Mouse (Mus musculus): Measurements from ENCODE around the gene Acbd4.
A peak's percentile ranks its signal among the peaks of the same experiment; 100 is the strongest.

Gene Acbd4

GRCm38 (mm10) chr11:103093862-103094833 is 7.3 kb upstream of the Acbd4 start:
- no peak for DNase-seq

- DNase-seq: no peak
Measured at GRCm38 (mm10) chr11:103095107-103095670, 6.3 kb upstream of the Acbd4 start.

GRCm38 (mm10) chr11:103095801-103096200 is 5.7 kb upstream of the Acbd4 start:
- no peak for DNase-seq

- no peak for DNase-seq
Measured at GRCm38 (mm10) chr11:103096979-103097894, 4.2 kb upstream of the Acbd4 start.

GRCm38 (mm10) chr11:103098531-103099190 is 2.8 kb upstream of the Acbd4 start:
- no peak for DNase-seq

GRCm38 (mm10) chr11:103099352-103099940 is 2.0 kb upstream of the Acbd4 start:
- no peak for DNase-seq

DNA sequence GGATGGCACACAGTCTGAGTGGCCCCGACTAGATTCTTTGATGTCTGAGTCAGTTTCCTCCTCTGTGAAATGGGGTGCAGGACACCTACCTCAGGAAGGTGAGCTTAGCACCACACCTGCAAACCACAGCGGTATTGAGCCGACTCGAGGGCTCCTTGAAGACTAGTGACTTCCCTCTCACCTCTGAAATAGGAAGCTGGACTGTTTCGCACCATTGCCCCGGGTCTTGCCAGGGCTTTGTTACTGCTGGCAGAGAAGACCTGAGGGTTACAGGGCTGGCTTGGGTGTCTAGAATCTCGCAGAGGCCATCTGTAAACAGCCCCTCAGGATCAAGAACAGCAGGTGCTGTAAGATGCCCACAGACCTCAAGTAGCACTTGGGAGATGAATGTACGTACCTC is 1.1 kb upstream of the Acbd4 start:
- peak in 1 of 2 experiments; percentile 32 for DNase-seq

GRCm38 (mm10) chr11:103101866-103102501 is 502 bp downstream of the Acbd4 start:
- DNase-seq: peak; percentile 72 to 86

DNA sequence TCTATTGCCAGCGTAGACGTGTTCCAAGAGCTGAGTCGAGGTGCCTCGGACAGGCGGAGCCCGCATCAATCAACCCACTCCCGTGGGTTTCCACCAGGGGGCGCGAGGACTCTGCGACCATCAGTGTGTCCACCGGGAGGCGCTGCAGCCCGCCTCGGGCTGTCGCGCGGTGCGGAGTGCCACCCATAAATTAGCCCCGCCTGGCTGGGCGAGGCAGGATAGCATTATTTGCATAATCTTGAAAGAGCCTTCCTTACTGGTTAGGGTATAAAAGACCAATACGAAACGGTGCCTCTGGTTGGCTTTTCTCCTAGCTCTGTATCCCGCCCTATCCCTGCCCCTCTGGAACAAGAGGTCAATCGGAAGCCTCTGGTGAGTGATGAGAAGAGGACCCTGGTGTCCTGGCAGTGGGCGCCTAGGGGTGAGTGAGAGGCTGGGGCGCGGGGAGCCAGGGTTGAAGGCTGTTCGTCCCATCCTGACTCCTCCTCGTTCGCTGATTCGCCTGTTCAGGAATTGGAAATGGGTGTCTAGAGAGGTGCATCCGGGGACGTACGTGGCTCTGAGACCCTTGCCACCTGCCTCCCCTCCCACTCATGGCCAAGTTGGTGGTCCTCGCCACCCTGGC is 1.4 kb downstream of the Acbd4 start:
- peak; percentile 97 to 98 for DNase-seq

GRCm38 (mm10) chr11:103103621-103104020 is 2.1 kb downstream of the Acbd4 start:
- peak; percentile 59 to 62 for DNase-seq

DNA sequence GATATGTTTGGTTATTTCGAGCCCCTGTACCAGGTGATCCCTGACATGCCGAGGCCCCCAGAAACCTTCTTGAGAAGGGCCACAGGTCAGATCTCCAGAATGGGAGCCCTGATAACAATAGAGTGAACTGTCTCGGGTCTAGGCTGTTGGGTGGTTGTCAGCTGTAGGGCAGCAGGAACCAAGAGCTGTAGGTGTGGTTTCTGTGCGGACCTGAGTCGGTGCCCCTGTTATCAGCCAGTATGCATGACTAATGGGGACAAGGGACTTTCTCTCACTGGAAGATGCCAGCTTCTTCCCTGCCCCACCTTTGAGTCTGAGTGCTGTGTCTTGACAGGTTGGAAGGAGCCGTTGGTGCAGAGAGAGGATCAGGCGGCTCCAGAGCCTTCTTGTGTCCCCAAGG is 3.0 kb downstream of the Acbd4 start:
- no peak for DNase-seq

GRCm38 (mm10) chr11:103105180-103105725 is 3.8 kb downstream of the Acbd4 start:
- DNase-seq: peak; percentile 88 to 89

GRCm38 (mm10) chr11:103105810-103106209 is 4.3 kb downstream of the Acbd4 start:
- DNase-seq: no peak

- DNase-seq: peak in 1 of 2 experiments; percentile 41
Measured at GRCm38 (mm10) chr11:103106386-103106785, 4.9 kb downstream of the Acbd4 start.

DNA sequence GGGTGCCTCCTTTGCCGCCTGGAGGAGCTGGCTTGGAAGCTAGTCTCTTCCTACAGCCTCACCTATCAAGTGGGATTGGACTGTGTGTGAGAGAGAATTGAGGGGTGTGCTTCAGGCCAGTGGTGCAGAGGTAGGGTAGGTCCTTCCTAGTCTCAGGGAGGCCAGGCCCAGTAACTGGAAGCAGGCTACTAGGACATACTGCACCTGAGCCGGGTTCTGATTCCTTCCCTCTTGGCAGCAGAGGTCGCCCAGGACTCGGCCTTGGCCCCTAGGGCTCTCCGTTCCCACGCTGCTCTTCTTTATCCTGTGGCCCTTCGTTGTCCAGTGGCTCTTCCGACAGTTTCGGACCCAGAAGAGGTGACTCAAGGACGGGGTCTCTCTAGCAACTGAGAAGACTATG is 9.8 kb downstream of the Acbd4 start:
- DNase-seq: peak in 1 of 2 experiments; percentile 49

GRCm38 (mm10) chr11:103111881-103112551 is 10.5 kb downstream of the Acbd4 start:
- DNase-seq: peak; percentile 91 to 93

DNA sequence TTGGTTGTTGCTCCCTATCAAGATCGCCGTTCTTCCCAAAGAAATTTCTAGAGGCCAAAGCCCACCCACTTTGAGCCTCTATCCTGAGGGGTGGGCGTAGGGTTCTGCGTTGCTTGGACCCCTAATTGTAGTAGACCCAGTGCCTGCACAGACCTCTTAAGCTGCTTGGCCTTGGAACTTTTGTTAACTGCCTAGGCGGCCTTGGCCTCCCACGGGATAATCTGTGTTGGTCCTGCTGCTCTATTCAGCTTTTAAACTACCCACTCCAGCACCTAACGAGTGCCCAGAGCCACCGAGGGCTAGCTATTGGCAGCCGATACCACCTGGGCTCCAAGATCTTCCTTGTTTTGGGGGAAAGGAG is 11.1 kb downstream of the Acbd4 start:
- no peak for DNase-seq

DNA sequence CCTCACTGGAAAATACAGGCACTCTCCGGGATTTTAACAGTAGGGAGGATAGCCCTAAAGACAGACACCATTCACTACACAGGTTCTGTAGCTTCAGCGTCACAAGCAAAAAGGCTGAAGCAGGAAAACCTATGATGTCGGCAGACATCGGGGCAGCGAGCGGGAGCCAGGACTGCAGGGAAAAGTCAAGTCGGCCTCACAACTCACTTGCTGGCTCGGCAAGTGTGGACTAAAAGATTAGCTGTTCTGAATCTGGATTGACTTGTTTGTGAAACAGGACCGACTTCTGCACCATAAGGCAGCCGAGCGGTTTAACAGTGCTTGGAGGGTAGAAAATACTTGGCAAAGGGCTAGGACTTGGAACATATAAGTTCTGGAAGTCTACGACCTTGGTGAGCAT is 11.5 kb downstream of the Acbd4 start:
- DNase-seq: no peak

DNA sequence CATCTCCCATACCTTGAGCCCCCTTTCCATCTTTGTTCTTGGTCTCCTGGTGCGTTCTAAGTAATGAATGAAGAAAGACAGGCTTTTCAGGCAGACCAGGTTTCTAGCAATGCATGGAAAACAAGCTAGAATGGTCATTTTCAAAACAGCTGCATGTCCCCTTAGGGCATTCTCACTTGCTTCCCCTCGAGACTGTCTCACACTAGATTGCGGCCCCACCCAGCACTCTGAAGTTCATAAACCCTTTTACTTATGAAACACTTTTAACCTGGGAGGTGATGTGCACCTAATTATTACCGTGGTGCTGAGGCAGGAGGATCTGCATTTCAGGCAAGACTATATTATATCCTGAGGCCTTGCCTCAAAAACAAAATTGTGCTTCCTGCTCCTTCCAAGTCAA is 12.3 kb downstream of the Acbd4 start:
- DNase-seq: no peak

GRCm38 (mm10) chr11:103114270-103114943 is 12.9 kb downstream of the Acbd4 start:
- peak in 1 of 2 experiments; percentile 38 for DNase-seq

All from kidney, adult 8-10 months (tissue).